Mouse (Mus musculus) bone marrow macrophage, adult 2 months (primary cell): ENCODE data around the gene Snx5.

Experiments
- CTCF ChIP-seq: IDR thresholded peaks from 2 replicates; pipeline ENCODE4 v1.5.1; 2012; ENCODE audit warnings: low read depth, mild to moderate bottlenecking, low read length, moderate library complexity
- POLR2A ChIP-seq: IDR thresholded peaks from 2 replicates; pipeline ENCODE4 v1.6.1; 2012; ENCODE audit warnings: mild to moderate bottlenecking, low read depth, low read length, borderline replicate concordance

GRCm38 (mm10) chr2:144276885-144277284 is 6.2 kb upstream of the Snx5 start:
- no peak for TF ChIP-seq POLR2A
- TF ChIP-seq CTCF: no peak
